8 mouse cellular contexts compared by ENCODE assay signal in the genomic region with DNA sequence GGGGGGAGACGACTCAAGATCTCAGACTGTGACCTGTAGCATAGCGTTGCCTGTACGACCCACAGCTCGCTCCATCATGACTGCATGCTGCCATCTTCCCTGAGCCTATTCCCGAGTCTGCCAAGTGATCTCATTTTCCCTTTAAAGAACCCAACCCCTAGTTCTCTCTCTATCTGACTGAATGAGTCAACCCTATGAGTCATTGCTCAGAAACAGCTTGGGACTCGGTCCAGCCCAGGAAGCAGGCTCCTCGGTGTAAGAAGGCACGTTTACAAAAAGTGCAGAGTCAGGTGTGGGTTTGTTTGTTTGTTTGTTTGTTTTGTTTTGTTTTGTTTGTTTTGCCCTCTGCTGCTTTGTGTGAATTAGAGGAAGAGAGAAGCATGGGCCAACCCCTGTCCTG. TPM values are rescaled to one million over a fixed set of nuclear protein-coding genes. Genes with fewer than 3 reads are reported as not detected.
DNase-seq lines count a peak whose midpoint lies in the region.

No protein-coding gene starts in this region.

- intact Hi-C loops in heart, postnatal 10 days (cut with DNase I), result loop anchor here (5.0 kb wide), 1 partner anchor 43 kb away; the partner anchor contains the start of gene Myom3
- intact Hi-C loops in heart, postnatal 25 days (cut with DNase I), result no loop called here

- DNase-seq in adrenal gland, postnatal 14 days, result peak; percentile 31
- no peak for DNase-seq in adrenal gland, postnatal 4 days (ENCODE audit: low spot score in 2 of 2)
- peak; percentile 43 to 46 for DNase-seq in heart, postnatal 10 days
- no peak for DNase-seq in heart, postnatal 25 days (ENCODE audit: low spot score)
- DNase-seq in 416B (ENCODE audit: low read depth), result peak; percentile 31
- DNase-seq in adrenal gland, postnatal 36 days, result peak; percentile 51 to 57
- no peak for DNase-seq in lung, postnatal 10 days
- no peak for DNase-seq in kidney, postnatal 25 days

RNA-seq across cellular contexts. Expression of gene Il22ra1, which starts 13.2 kb away (rescaled TPM):
- total RNA-seq in adrenal gland, postnatal 14 days (2021), result 0.67 and 0.75 TPM in 2 replicates
- total RNA-seq in adrenal gland, postnatal 4 days (2021), result 1 to 10 TPM; 3.7 to 3.8 TPM
- total RNA-seq in heart, postnatal 10 days (2021), result under 1 TPM; 0.22 to 0.64 TPM
- under 1 TPM; 0.13 to 0.28 TPM for total RNA-seq in heart, postnatal 25 days (2021)
- 1 to 10 TPM in 1 of 2 experiments, under 1 TPM in 1; 0.17 to 1.9 TPM for total RNA-seq in adrenal gland, postnatal 36 days (2021)

RNA-seq across cellular contexts. Expression of gene Ifnlr1, which starts 28.7 kb away (rescaled TPM):
- total RNA-seq in adrenal gland, postnatal 14 days (2021), result 0.30 and 0.60 TPM in 2 replicates
- 1 to 10 TPM in 1 of 2 experiments, under 1 TPM in 1; 0.68 to 1.1 TPM for total RNA-seq in adrenal gland, postnatal 4 days (2021)
- 1 to 10 TPM; 3.4 to 4.1 TPM for total RNA-seq in heart, postnatal 10 days (2021)
- total RNA-seq in heart, postnatal 25 days (2021), result 1 to 10 TPM; 2.8 TPM
- under 1 TPM; 0.07 to 0.10 TPM for total RNA-seq in adrenal gland, postnatal 36 days (2021)

RNA-seq across cellular contexts. Expression of gene Myom3, which starts 44.7 kb away (rescaled TPM):
- total RNA-seq in adrenal gland, postnatal 14 days (2021), result 0.59 and 0.75 TPM in 2 replicates
- 1 to 10 TPM; 3.5 to 9.2 TPM for total RNA-seq in adrenal gland, postnatal 4 days (2021)
- under 1 TPM; 0.77 to 0.84 TPM for total RNA-seq in heart, postnatal 10 days (2021)
- total RNA-seq in heart, postnatal 25 days (2021), result under 1 TPM; 0.64 to 0.88 TPM
- under 1 TPM; 0.16 to 0.33 TPM for total RNA-seq in adrenal gland, postnatal 36 days (2021)

Comparison
In these comparisons a context has a peak if more than half of its experiments do, and no peak if none do; other contexts are left out.
1. DNase-seq: peak in adrenal gland, postnatal 14 days (single experiment), heart, postnatal 10 days (2 of 2), 416B (single experiment) and adrenal gland, postnatal 36 days (2 of 2); none in adrenal gland, postnatal 4 days (0 of 2), heart, postnatal 25 days (single experiment), lung, postnatal 10 days (single experiment) and kidney, postnatal 25 days (0 of 2).